Mouse (Mus musculus) thymus, postnatal 4 days (tissue): ENCODE results near the gene Eid3.

Experiments
- DNase-seq: peaks from one replicate; pipeline ENCODE4 v3.0.0; 2021

Gene Eid3

DNA sequence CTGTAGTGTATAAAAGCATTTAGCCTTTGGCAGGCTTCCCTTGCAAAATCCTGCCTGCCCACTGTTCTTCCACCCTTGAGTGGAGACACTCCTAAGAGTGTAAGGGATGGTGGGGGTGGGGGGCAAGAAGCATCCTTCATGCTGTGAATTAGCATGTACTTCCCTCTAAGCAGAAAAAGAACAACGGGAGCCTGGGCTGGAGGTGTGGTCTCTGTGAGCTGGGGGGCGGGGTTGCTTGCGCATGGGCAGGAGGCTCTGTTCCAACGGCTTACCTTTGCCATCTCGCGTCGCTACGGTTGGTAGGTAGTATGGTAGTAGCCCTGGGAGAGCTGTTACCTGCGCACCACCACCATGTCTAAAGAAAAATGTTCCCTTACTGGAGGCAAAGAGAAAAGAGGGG lies at the start of gene Eid3:
TSS of gene Eid3 (plus strand) at position 271 of the 400 bp plus-strand sequence.
- DNase-seq, result no peak

DNA sequence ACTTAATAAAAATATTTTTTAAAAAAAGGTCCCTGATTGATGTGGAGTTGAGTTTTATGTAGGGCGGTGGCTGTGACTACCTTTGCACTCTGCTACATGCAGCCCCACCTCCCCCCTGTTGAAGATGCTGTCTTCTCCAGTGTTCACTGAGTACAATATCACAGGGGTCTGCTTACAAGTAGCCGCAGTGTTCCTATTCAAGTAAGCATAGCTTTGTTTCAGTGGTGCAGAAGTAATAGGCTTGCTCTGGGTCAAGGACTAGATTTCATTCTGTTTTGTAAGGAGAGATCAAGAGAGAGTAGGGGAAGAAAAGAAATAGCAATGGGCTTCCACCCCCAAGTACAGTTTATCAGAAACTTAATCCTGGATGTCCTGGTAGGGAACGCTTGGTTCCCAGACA lies 48.9 kb upstream of the Eid3 start:
- no peak for DNase-seq

- peak; percentile 52 for DNase-seq
Observed at GRCm38 (mm10) chr10:82817936-82818335, 48.5 kb upstream of the Eid3 start.

GRCm38 (mm10) chr10:82818661-82819060 lies 47.8 kb upstream of the Eid3 start:
- no peak for DNase-seq

DNA sequence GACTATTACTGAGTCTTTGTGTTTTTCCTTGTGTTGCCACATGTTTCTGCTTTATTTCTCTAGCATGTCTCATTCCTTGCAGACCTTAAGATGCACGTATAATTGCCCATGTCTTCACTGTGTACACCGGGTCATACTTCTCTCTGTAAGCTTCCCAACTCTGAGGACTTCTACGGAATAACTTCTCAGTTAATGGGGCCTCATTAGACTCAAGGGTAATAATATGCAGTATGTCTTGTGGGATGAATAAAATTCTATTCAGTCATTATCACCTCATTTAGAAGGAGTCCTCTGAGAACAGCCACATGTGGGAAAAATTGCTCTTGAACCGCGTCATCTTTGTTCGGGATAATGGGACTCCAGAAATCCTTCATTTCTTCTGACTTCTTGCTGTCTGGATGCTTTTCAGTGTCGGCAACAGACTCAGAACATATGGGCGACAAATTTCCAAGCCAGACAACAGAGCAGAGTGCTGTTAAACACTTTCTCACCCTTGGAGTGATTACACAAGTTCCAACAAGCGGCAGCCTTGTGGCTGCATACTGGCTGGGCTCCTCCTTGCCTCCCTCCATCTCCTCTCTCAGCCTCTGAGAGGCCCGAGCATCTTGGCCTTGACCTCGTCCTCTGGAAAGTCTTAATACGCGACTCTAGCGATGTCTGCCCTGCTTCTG lies 43.2 kb upstream of the Eid3 start:
- DNase-seq, result no peak

DNA sequence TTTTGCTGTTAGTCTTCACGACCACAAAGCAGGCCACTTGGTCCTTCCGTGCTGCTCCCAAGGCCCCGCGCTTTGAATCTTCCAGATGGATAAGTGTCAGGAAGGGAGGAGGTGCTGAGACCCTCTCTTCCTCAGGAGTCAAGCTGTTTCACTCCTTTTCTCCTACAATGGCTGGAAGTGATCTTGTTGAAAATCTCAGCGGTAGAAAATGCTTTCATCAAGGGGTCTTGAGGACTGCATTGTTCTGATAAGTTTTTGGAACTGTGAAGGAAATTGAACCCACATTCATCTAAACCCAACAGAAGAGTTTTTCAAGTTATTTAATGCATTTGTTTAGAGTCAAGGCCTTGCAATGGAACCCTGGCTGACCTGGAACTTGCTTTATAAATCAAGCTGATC lies 42.6 kb upstream of the Eid3 start:
- DNase-seq, result no peak

GRCm38 (mm10) chr10:82824541-82824940 lies 41.9 kb upstream of the Eid3 start:
- no peak for DNase-seq

DNA sequence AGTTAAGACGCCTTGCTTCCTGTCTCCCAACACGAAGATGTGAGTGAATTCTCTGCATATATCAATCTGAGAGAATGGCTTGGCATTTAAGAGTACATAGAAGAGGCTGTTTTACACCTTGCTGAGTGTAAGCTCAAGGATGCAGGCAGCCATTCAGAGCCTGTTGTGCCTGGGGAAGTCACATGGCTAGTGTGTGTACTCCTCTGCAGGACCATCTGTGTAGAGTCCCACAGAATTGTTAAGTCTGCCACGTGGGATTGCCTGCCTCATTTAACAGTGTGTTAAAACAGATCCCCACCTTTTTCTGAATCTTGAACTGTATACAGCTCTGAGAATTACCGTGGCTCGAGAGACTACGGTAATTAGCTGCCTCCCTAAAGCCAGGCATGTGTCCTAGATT lies 39.9 kb upstream of the Eid3 start:
- no peak for DNase-seq

DNA sequence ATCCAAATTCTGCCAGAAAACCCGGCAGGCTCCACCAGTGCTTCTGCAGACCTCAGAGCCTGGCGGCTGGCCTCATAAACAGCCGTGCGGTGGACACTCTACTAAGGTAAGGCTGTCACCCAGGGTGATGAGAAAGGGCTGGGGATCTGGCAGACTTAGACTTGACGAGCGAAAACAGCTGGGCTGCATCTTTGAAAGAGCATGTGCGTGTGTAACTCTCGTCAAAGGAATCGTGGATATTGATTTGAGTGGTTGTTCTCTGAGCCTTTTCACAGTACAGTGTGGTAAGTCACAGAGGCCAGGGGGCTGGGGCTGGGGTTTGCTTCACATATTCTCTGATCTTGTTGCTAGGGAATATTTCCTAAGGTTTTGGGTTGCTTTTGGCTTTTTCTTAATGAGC lies 32.5 kb upstream of the Eid3 start, which contains the start of gene Txnrd1:
TSS of gene Txnrd1 (plus strand) at position 26 of the 400 bp plus-strand sequence.
- no peak for DNase-seq

DNA sequence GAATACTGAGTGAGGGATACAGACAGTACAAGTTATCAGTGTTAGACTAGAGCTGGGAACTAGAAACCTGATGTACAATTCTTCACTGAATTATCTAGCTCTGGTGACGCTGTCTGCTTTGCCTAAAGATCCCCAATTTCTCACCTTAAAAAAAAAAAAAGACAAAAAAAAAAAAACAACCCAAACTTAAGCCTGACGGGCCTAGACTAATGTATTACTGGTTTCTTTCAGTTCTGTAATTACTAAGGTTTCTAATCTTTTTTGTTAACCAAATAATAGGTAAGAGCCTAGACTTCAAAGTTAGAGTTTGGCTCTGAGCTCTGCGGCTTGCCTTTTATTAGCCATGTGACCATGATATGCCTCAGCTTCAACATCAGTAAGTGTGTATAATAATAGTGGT lies 30.5 kb upstream of the Eid3 start:
- DNase-seq, result no peak

DNA sequence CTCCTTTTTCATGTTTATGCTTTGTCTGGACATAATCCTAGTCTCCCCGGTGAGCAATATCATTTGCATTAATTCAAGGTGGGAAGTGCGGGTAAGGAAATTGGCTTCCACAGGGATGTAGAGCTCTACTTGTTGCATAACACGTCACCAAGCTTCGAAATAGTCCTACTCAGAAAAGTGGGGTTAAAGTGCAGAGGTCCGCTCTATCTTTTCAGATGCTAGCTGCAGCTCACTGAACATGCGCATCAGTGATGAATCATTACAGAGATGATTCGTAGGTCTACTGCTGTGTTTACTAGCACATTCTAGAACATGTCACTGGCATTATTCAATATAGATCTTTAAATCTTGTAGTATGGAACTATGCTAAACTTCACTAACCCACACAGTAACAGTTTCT lies 28.0 kb upstream of the Eid3 start:
- DNase-seq, result no peak

DNA sequence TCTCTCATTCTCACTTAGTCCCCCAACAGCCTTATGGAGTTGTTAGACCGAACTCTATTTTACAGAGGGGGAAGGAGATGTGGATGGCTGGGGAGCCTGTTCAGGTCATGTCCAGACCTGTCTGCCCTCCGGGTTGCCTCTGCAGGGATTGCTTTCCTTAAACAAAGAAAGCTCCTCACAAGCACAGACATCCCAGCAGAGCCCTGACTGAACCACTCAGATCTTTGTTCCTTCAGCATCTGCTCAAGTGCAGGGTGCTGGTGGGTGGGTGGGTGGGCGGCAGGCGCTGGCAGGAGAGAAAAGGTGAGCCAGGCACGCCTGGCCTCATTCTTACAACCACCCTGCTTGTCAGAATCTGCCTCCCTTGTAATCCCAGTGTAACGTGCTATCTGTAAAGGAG lies 22.3 kb upstream of the Eid3 start:
- no peak for DNase-seq

DNA sequence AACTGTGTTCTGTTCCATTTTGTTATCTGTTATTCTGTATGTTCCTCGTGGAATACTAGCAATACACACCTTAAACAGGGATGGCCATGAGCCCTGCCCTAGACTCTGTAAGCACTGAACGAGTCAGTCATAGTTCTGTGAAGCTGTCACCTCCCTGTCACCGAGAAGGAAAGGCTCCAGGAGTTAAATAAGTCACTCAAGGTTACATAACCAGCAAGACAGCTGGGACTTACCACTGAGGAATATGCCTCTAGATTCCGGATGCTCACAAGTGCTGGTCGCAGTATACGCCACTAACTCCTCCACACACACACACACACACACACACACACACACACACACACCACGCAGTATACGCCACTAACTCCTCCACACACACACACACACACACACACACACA lies 21.7 kb upstream of the Eid3 start:
- no peak for DNase-seq

DNA sequence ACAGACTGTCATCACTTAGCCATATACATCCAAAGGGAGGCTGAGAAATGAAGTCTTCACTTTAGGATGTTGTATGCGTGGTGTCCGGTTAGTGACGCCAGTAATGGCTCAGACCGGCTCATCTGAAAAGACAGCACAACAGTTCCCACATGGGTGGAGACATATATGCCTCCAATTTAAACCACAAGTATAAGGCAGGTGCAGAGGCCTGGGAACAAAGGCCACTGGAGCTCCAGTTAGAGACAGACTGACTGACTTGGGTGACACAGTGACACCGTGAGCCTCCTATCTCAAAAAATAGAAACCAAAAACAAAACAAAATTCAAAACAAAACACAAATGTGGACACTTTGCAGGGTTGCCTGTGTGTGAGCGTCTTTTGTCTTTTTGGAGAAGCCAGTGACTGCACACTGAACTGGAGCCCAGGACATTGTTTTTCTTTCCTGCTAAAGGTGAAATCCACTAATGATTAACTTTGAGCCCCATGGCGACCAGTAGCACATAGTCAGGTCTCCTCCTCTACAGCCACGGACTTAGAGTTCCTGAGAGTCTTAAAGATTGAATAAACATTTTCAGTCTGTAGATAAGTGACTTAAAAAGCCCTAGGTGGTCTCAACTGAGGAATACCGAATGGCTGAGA lies 18.5 kb upstream of the Eid3 start:
- peak; percentile 4 for DNase-seq

- no peak for DNase-seq
Observed at GRCm38 (mm10) chr10:82849686-82850353, 16.6 kb upstream of the Eid3 start.

DNA sequence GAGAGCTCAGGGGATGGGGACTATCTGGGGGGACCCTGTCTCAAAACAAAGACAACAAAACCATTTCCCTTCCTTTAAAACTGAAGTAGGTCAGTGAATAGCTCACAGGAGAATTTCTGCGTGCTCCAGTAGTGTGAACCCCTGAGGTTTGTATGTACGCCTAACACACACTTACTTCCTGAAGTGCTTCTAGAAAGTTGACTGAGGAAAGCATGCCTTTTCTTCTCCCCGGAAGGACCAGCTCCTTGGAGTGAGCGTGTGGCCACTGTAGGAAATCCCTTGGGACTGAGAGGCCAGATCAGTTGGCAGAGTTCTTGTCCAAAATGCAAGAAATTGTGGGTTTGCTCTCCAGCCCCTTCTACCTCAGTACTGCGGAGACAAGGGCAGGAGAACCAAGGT lies 16.1 kb upstream of the Eid3 start:
- DNase-seq, result no peak

DNA sequence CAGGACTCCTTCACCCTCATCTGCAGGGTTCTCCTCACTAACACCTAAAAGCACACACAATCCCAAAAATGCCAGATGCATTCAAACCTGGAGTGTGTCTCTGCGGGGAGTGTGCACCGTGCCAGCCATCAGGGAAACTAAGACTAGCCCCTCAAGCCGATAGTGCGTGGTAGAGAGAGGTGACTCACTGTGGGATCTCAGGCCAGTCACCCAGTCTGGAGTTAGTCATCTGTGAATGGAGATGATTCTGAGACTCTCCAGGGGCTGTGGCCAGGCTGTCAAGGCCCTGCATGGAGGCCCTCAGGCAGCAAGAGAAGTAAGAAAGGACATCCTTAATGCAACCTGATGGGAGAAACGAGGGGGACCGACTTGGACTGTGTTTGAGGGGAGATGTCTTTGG lies 14.7 kb upstream of the Eid3 start:
- no peak for DNase-seq

DNA sequence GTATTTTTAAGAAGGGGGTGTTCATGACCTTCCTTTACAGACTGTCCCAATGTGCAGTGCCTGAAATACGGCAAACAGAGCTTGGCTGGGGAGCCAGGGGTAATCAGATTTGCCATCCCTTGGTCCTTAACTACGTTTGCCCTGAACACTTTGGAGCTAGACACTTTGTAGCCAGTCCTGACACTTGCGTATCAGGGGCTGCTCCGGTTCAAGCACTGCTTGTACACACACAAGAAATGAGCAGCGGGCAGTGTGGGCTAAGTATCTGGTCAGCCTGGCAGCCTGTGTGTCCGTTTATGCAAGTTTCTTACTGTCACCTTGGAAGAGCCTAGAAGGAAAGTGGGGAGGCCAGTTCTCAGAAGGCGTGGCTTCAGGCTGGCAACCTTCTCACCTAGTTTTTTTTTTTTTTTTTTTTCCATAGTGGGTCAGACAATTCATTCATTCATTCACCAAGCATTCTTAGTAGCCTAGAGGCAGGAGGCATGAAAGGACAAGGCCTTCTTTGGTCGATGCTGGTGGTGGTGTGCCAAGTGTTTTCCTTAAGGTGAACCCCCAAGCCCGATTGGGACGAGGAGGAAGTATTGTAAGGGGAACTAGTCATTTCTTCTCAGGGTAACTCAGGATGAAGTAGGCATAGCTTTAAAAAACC lies 8.3 kb upstream of the Eid3 start:
- no peak for DNase-seq

DNA sequence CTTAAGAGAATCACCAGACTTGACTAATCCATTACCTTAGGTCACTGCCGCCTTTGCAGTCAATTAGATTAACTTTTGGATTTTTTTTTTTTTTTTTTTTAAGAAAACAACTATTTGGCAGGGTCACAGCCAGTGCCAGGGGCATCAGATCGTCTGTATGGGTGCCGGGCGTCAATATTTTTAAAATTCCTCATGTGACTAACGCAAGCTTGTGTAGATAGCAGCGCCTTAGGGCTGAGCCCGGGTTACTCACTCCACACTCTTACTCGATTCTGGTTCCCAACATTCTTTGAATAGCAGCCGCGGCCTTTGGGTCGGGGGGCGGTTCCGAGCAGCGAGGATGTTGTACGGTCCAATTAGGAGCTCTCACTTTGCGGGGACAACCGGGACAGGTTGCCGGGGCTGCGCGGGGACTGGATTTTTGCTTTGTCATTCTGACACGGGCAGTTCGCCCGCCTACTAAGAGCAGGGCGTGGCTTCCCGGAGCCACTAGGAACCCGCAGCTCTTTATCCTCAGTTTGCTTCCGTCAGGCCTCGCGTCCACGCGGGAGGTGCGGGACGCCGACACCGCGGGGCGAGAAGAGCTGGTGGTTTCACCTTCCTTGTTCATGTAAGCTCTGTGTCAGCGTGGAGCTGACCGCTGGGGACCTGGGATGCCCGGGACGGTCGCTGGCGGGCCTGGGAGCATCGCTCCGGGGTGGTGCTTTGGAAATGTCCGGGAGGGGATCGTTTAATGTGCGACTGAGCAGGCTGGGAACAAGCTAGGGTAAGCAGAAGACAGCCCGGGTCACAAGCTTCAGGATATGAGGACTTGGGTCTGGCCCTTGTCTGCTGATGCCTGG lies 7.5 kb upstream of the Eid3 start:
- DNase-seq, result peak; percentile 87

DNA sequence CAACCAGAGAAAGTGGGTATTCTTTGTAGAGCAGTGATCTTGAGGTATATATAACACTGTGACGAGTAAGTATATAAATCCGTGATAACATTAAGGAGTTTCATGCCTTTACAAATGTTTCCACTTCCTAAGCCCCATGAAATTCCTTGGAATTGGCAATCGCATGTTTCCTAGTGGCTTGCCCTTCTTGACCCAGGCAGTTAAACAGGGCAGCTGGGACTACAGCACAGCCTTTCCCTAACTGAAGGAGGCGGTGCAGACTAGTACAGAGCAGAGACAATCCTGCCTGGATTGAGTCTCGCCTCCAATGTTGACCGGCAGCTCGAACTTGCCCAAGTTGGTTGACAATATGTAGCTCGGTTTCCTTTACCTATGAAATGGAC lies 6.9 kb upstream of the Eid3 start:
- DNase-seq, result peak; percentile 38

DNA sequence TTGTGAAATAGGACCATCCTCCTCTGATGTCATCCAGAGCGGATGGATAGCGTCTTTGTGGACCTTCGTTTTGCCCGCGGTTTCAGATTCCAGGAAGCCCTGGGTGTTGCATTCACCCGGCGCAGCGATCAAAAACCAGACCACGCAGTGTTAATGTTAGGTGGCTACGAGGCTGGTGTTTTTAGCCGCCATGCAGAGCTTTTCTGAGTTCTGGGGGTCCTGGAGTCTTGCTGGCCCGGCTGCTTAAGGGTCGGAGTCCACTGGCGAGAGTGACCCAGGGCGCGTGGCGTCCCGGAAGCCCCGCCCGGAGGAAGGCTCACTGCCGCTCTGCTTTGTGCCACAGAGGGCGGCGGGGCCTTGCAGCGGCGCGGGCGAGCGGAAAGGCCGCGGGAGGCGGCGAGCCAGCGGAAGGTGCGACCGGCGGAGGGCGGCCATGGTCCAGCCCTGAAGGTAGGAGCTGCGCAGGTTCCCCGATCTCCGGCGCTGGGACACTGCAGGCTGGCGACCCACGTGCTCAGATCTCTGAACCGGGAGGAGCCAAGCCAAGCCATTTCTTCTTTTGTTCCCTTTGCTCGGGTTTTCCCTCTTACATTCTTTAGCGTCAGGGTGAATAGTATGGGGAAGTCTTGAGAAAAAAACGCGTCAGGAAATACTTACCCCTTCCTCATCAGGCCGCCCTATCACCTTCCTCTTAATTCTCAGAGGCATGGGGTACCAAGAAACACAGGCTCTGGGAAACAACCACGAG lies 6.1 kb upstream of the Eid3 start:
- DNase-seq, result peak; percentile 75

GRCm38 (mm10) chr10:82860929-82861315 lies 5.5 kb upstream of the Eid3 start:
- DNase-seq, result peak; percentile 36
